In the genomic region with DNA sequence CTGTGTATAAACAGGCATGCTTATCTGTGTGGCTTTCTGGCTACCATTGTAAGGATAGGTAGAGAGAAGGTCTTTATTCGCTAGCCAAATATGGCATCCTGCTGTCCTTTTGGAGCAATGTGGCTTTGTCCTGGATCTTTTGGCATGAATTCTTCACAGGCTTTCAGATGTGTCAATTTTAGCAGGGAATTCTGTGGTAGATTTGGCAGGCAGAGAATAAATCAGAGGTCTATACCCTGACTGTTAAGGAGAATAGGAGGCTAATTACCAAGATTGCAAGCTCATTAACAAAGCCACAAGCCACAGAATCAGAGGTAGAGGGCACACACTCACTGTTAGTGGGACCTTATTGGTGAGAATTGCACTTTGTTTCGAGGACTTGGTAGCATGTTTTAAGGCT, we compare ENCODE assay signal across 21 mouse cellular contexts.
DNase-seq lines count a peak whose midpoint lies in the region; ATAC-seq and TF ChIP-seq lines count a peak whose summit lies in the region.
"Had no signal": no experiment of that assay in that cellular context is flagged by ENCODE, and none has a peak within 500 bp of the region (broad histone marks: within the 10 kb centered on the region; RNA-seq: fewer than 3 reads in every experiment).

No protein-coding gene starts in this region.

- H3K27ac ChIP-seq in forebrain, embryonic 13.5 days, result peak overlapping the region; percentile 67
- H3K27ac ChIP-seq in forebrain, embryonic 10.5 days, result no peak overlapping the region
- 0 out of 2 replicates have a peak overlapping the region, but pooled peaks have one; percentile 22 for H3K27ac ChIP-seq in heart, postnatal 0 days (ENCODE audit: low read depth)
- peak overlapping the region; percentile 49; the same call in 1 of the 2 replicates for H3K27ac ChIP-seq in forebrain, embryonic 14.5 days (ENCODE audit: low read depth, low read length)
- H3K27ac ChIP-seq: limb, embryonic 10.5 days; liver, embryonic 15.5 days; macrophage; midbrain, embryonic 15.5 days; neural tube, embryonic 12.5 days had no signal

- H3K4me3 ChIP-seq in forebrain, embryonic 13.5 days, result no peak overlapping the region
- H3K4me3 ChIP-seq in forebrain, embryonic 10.5 days, result no peak overlapping the region
- H3K4me3 ChIP-seq in heart, postnatal 0 days (ENCODE audit: low read depth, low read length), result no peak overlapping the region
- no peak overlapping the region for H3K4me3 ChIP-seq in forebrain, embryonic 14.5 days (ENCODE audit: low read depth, low read length)
- H3K4me3 ChIP-seq: limb, embryonic 10.5 days; liver, embryonic 15.5 days; midbrain, embryonic 15.5 days; neural tube, embryonic 12.5 days had no signal

- peaks cover 48% of the 10 kb centered on the region for H3K4me1 ChIP-seq in forebrain, embryonic 13.5 days
- H3K4me1 ChIP-seq in forebrain, embryonic 10.5 days, result peaks cover 43% of the 10 kb centered on the region
- H3K4me1 ChIP-seq in heart, postnatal 0 days (ENCODE audit: control insufficient read depth, insufficient read depth), result peaks cover 16% of the 10 kb centered on the region
- peaks cover 35% of the 10 kb centered on the region for H3K4me1 ChIP-seq in forebrain, embryonic 14.5 days (ENCODE audit: control insufficient read depth, insufficient read depth, low read length)
- H3K4me1 ChIP-seq: liver, embryonic 15.5 days had no signal

- WGBS in forebrain, embryonic 13.5 days, result 25% methylated on average over 2 of the region's 2 CpGs
- WGBS in forebrain, embryonic 10.5 days, result 76% methylated on average over 2 of the region's 2 CpGs
- 55% methylated on average over 2 of the region's 2 CpGs for WGBS in heart, postnatal 0 days
- 10% methylated on average over 2 of the region's 2 CpGs for WGBS in forebrain, embryonic 14.5 days

- no peak for TF ChIP-seq EP300 in heart, postnatal 0 days (IDR thresholded peaks at IDR 0.05; ENCODE audit: low read depth)

- H3K27me3 ChIP-seq in forebrain, embryonic 13.5 days, result no peaks in the 10 kb centered on the region
- no peaks in the 10 kb centered on the region for H3K27me3 ChIP-seq in forebrain, embryonic 10.5 days (ENCODE audit: poor library complexity, severe bottlenecking)
- H3K27me3 ChIP-seq in heart, postnatal 0 days (ENCODE audit: control insufficient read depth, insufficient read depth, low read length), result no peaks in the 10 kb centered on the region
- H3K27me3 ChIP-seq in forebrain, embryonic 14.5 days (replicated peaks; ENCODE audit: control insufficient read depth, insufficient read depth, low read length), result no peaks in the 10 kb centered on the region
- H3K27me3 ChIP-seq: liver, embryonic 15.5 days; midbrain, embryonic 15.5 days; neural tube, embryonic 12.5 days had no signal

- H3K4me2 ChIP-seq in forebrain, embryonic 13.5 days, result no peak overlapping the region
- H3K4me2 ChIP-seq in heart, postnatal 0 days (ENCODE audit: low read depth, low read length), result no peak overlapping the region
- H3K4me2 ChIP-seq in forebrain, embryonic 14.5 days (ENCODE audit: low read length), result no peak overlapping the region
- H3K4me2 ChIP-seq: liver, embryonic 15.5 days; midbrain, embryonic 15.5 days; neural tube, embryonic 12.5 days had no signal

- peak; percentile 69 for ATAC-seq in forebrain, embryonic 13.5 days
- no peak for ATAC-seq in heart, postnatal 0 days (ENCODE audit: insufficient read depth, low read depth)
- peak; percentile 77 for ATAC-seq in forebrain, embryonic 14.5 days
- ATAC-seq: CD4-positive, CD25-positive, alpha-beta regulatory T cell, adult 4 months; midbrain, embryonic 15.5 days had no signal

- no peaks in the 10 kb centered on the region for H3K36me3 ChIP-seq in forebrain, embryonic 13.5 days (ENCODE audit: poor library complexity, severe bottlenecking)
- H3K36me3 ChIP-seq in forebrain, embryonic 10.5 days (replicated peaks), result no peaks in the 10 kb centered on the region
- no peaks in the 10 kb centered on the region for H3K36me3 ChIP-seq in heart, postnatal 0 days (replicated peaks; ENCODE audit: control insufficient read depth, insufficient read depth, low read length)
- no peaks in the 10 kb centered on the region for H3K36me3 ChIP-seq in forebrain, embryonic 14.5 days (ENCODE audit: control insufficient read depth, insufficient read depth, low read length)
- H3K36me3 ChIP-seq: limb, embryonic 10.5 days; liver, embryonic 15.5 days; midbrain, embryonic 15.5 days; neural tube, embryonic 12.5 days had no signal

- no peaks in the 10 kb centered on the region for H3K9me3 ChIP-seq in forebrain, embryonic 13.5 days (replicated peaks)
- H3K9me3 ChIP-seq in forebrain, embryonic 10.5 days, result no peaks in the 10 kb centered on the region
- no peaks in the 10 kb centered on the region for H3K9me3 ChIP-seq in heart, postnatal 0 days (replicated peaks; ENCODE audit: control insufficient read depth, low read length)
- H3K9me3 ChIP-seq in forebrain, embryonic 14.5 days (replicated peaks; ENCODE audit: control insufficient read depth, low read length), result no peaks in the 10 kb centered on the region
- H3K9me3 ChIP-seq: limb, embryonic 10.5 days; liver, embryonic 15.5 days; midbrain, embryonic 15.5 days; neural tube, embryonic 12.5 days had no signal

- no peak overlapping the region for H3K9ac ChIP-seq in forebrain, embryonic 13.5 days
- H3K9ac ChIP-seq in heart, postnatal 0 days (replicated peaks; ENCODE audit: low read depth, low read length), result no peak overlapping the region
- no peak overlapping the region for H3K9ac ChIP-seq in forebrain, embryonic 14.5 days (ENCODE audit: low read length)
- H3K9ac ChIP-seq: liver, embryonic 15.5 days; midbrain, embryonic 15.5 days; neural tube, embryonic 12.5 days had no signal

- TF ChIP-seq CTCF in heart, postnatal 0 days (IDR thresholded peaks at IDR 0.05; ENCODE audit: low read depth), result no peak

- DNase-seq in forebrain, embryonic 10.5 days (ENCODE audit: extremely low spot score, low spot score), result no peak
- no peak for DNase-seq in heart, postnatal 0 days (ENCODE audit: low spot score)
- no peak for DNase-seq in heart, adult 18-20 months
- peak; percentile 32 for DNase-seq in Muller cell, postnatal 12 days (ENCODE audit: inconsistent ontology term)
- DNase-seq in forebrain, embryonic 14.5 days (ENCODE audit: low spot score), result peak; percentile 84
- DNase-seq in right cerebral cortex, adult 2 months (ENCODE audit: low spot score in 2 of 2), result no peak
- DNase-seq: adrenal gland, postnatal 25 days; cerebellum, adult 9-11 months; gastrocnemius, postnatal 10 days; heart, postnatal 4 days; kidney, adult 18-20 months; kidney, postnatal 4 days; liver; spleen, adult 18-20 months had no signal

Comparison
In these comparisons a context has a peak if more than half of its experiments do, and no peak if none do; other contexts are left out.
1. DNase-seq: peak in Muller cell, postnatal 12 days (single experiment) and forebrain, embryonic 14.5 days (single experiment); none in forebrain, embryonic 10.5 days (single experiment), heart, postnatal 0 days (single experiment), heart, adult 18-20 months (0 of 2) and right cerebral cortex, adult 2 months (0 of 2).